ENCODE assay signal across 22 mouse cellular contexts in genomic region chr3:26337495-26337894, GRCm38 (mm10).
"Had no signal": no experiment of that assay in that cellular context is flagged by ENCODE, and none has a peak within 500 bp of the region (broad histone marks: within the 10 kb centered on the region; RNA-seq: fewer than 3 reads in every experiment).

No protein-coding gene starts in this region.

- ATAC-seq: hindbrain, embryonic 16.5 days; hindbrain, postnatal 0 days; inflammation-experienced regulatory T-cells, adult 6 months; intestine, embryonic 15.5 days; intestine, embryonic 16.5 days; intestine, postnatal 0 days had no signal

- DNase-seq: heart, postnatal 10 days; heart, postnatal 14 days; heart, postnatal 36 days; heart, postnatal 4 days; kidney, adult 11 months; kidney, adult 18-20 months; kidney, adult 2 months; kidney, adult 8-10 months; kidney, adult 9 months; kidney, postnatal 10 days; kidney, postnatal 14 days; kidney, postnatal 25 days; kidney, postnatal 36 days; kidney, postnatal 4 days; layer of hippocampus, adult 9-11 months; layer of hippocampus, postnatal 36 days had no signal
